Mouse (Mus musculus) left cerebral cortex, adult 18-20 months (tissue): ENCODE data around the gene Fam160b1. TPM values are rescaled to one million over a fixed set of nuclear protein-coding genes. Genes with fewer than 3 reads are reported as not detected.

Experiments used
- DNase-seq, 2 experiments: peaks; one replicate each; pipeline ENCODE4 v3.0.0; 2021 to 2022; ENCODE audit warnings: low spot score in 2 of 2, mixed read lengths in 1 of 2
- total RNA-seq, 2 experiments: library from RNA; stranded (reverse); gene quantifications; 2 replicates each; pipeline ENCODE4 v1.2.3; 2021

Gene Fam160b1
- total RNA-seq, 2 experiments from 2014 or later = 25.3 to 26.3 TPM

- DNase-seq = no peak
These were observed 19.4 kb upstream of the Fam160b1 start for GRCm38 (mm10) chr19:57340900-57341742.

GRCm38 (mm10) chr19:57343860-57344259 is 16.6 kb upstream of the Fam160b1 start:
- DNase-seq = no peak

GRCm38 (mm10) chr19:57344678-57345077 is 15.8 kb upstream of the Fam160b1 start:
- no peak for DNase-seq

GRCm38 (mm10) chr19:57349096-57349495 is 11.4 kb upstream of the Fam160b1 start:
- DNase-seq = no peak

GRCm38 (mm10) chr19:57352337-57352935 is 8.0 kb upstream of the Fam160b1 start:
- peak; percentile 36 to 52 for DNase-seq

- DNase-seq = no peak
These were observed 7.3 kb upstream of the Fam160b1 start for GRCm38 (mm10) chr19:57353228-57353627.

- no peak for DNase-seq
These were observed 6.4 kb upstream of the Fam160b1 start for GRCm38 (mm10) chr19:57354050-57354449.

- DNase-seq = no peak
These were observed 5.8 kb upstream of the Fam160b1 start for GRCm38 (mm10) chr19:57354715-57355114.

GRCm38 (mm10) chr19:57355451-57356251 is 4.8 kb upstream of the Fam160b1 start:
- DNase-seq = no peak

- DNase-seq = no peak
These were observed 4.2 kb upstream of the Fam160b1 start for GRCm38 (mm10) chr19:57356273-57356672.

- no peak for DNase-seq
These were observed 3.2 kb upstream of the Fam160b1 start for GRCm38 (mm10) chr19:57357244-57357643.

- no peak for DNase-seq
These were observed 2.7 kb upstream of the Fam160b1 start for GRCm38 (mm10) chr19:57357811-57358210.

GRCm38 (mm10) chr19:57358322-57358721 is 2.2 kb upstream of the Fam160b1 start:
- DNase-seq = peak; percentile 57 to 60

GRCm38 (mm10) chr19:57358836-57359598 is 1.5 kb upstream of the Fam160b1 start:
- DNase-seq = no peak

GRCm38 (mm10) chr19:57359701-57360326 is 666 bp upstream of the Fam160b1 start:
- no peak for DNase-seq

GRCm38 (mm10) chr19:57361131-57361938 is 855 bp downstream of the Fam160b1 start:
- DNase-seq = peak; percentile 29 to 55

- no peak for DNase-seq
These were observed 1.4 kb downstream of the Fam160b1 start for GRCm38 (mm10) chr19:57361939-57362307.

- no peak for DNase-seq
These were observed 2.1 kb downstream of the Fam160b1 start for GRCm38 (mm10) chr19:57362586-57362985.

GRCm38 (mm10) chr19:57363076-57363475 is 2.6 kb downstream of the Fam160b1 start:
- no peak for DNase-seq

- no peak for DNase-seq
These were observed 3.1 kb downstream of the Fam160b1 start for GRCm38 (mm10) chr19:57363538-57363937.
